Comparison of ENCODE assay signal across 1 mouse cellular context in the genomic region with DNA sequence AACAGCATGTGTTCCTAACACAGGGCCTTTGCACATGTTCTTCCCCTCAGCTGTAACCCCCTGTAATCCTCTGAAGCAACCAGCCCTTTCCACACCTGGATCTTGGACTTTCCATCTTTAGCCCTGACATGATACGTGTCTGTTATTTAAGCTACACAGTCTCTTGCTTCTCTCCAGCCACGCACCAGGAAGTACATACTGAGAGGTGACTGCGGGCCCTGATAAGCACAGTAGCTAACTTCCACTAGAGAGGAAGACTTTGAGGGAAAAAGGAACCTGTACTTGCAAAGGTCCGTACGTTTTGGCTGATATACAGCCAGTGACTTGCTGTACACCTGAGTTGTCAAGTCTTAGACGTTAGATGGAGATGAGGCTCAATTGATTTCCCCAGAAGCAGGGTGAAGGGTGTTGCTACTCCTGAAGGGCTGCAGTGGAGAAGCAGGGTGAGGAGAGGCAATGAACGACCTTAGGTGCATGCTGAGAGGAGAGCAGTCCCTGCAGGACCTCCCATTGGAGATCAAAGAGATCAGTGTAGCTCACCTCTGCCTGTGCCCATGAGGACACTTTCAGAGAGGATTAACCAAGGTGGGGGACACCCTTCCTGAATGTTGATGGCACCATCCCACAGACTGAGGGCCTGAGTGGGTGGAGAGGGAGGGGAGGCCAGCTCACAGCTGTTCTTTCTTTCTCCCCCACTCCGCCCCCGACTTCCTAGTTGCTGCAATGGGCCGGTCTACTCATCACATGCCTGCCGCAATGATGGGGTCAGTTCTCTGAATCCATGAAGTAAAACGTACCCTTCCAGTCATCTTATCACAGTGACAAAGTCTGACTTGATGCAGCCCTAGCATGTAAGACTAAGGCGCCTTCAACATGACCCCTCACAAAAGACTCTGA.
TF ChIP-seq lines count a peak whose summit lies in the region.

No protein-coding gene starts in this region.

TF ChIP-seq in MEL, 35 proteins besides CTCF, POLR2A, EP300 and RAD21 (continued from another document):
- no peak for TF ChIP-seq TBP (IDR thresholded peaks at IDR 0.05; ENCODE audit: low read depth, low read length)
- TF ChIP-seq NELFE (IDR thresholded peaks at IDR 0.05; ENCODE audit: low read depth, low read length), result no peak
- no peak for TF ChIP-seq MAFK (IDR thresholded peaks at IDR 0.05; ENCODE audit: borderline replicate concordance, low read depth, low read length)
- peak; percentile 66; the same call in 1 of the 2 replicates for TF ChIP-seq ETS1 (IDR thresholded peaks at IDR 0.05; ENCODE audit: low read depth, low read length)
- peak; percentile 60 for TF ChIP-seq ELF1 (IDR thresholded peaks at IDR 0.05; ENCODE audit: low read depth, low read length)
- TF ChIP-seq MAZ (IDR thresholded peaks at IDR 0.05; ENCODE audit: low read depth, low read length), result no peak
- no peak for TF ChIP-seq ZKSCAN1 (IDR thresholded peaks at IDR 0.05; ENCODE audit: low read depth, low read length)
- TF ChIP-seq MYB (IDR thresholded peaks at IDR 0.05; ENCODE audit: low read depth, low read length), result no peak
- TF ChIP-seq MXI1 (IDR thresholded peaks at IDR 0.05; ENCODE audit: low read depth, low read length), result no peak
- TF ChIP-seq RCOR1 (IDR thresholded peaks at IDR 0.05; ENCODE audit: low read depth, low read length), result 0 out of 2 replicates have a peak, but pooled peaks have one; percentile 25
- TF ChIP-seq POLR2AphosphoS2 (IDR thresholded peaks at IDR 0.05; ENCODE audit: low read length), result no peak
- no peak for TF ChIP-seq NRF1 (IDR thresholded peaks at IDR 0.05; ENCODE audit: insufficient read depth, low read depth, low read length, poor library complexity, severe bottlenecking)
- no peak for TF ChIP-seq MEF2A (IDR thresholded peaks at IDR 0.05; ENCODE audit: extremely low read depth, insufficient replicate concordance, low read depth, low read length, poor library complexity, severe bottlenecking)
- TF ChIP-seq TAL1 (IDR thresholded peaks at IDR 0.05; ENCODE audit: low read length), result peak; percentile 55
- no peak for TF ChIP-seq POLR2AphosphoS5 (IDR thresholded peaks at IDR 0.05; ENCODE audit: borderline replicate concordance, low read depth, low read length)
- peak; percentile 25; the same call in 1 of the 2 replicates for TF ChIP-seq TCF12 (IDR thresholded peaks at IDR 0.05; ENCODE audit: low read depth, low read length)
- peak; percentile 69 for TF ChIP-seq SIN3A (IDR thresholded peaks at IDR 0.05; ENCODE audit: low read length)
- TF ChIP-seq ZC3H11A (IDR thresholded peaks at IDR 0.05; ENCODE audit: low read depth, low read length), result no peak
